Mouse (Mus musculus) thymus, adult 2 months (tissue): Measurements from ENCODE around the gene Gm44805.

Source experiments
- CTCF ChIP-seq: fragments of 200-500 bp; IDR thresholded peaks from 2 replicates; pipeline ENCODE4 v1.5.1; 2012; ENCODE audit warnings: mild to moderate bottlenecking, control low read depth, low read length, moderate library complexity, borderline replicate concordance; ENCODE audit not compliant: control insufficient read depth, poor library complexity, insufficient read depth; ENCODE audit errors: extremely low read depth
- POLR2A ChIP-seq: fragments of 200-500 bp; IDR thresholded peaks from 2 replicates; pipeline ENCODE4 v1.6.1; 2012; ENCODE audit warnings: mild to moderate bottlenecking, low read length, control low read depth, moderate library complexity; ENCODE audit not compliant: control insufficient read depth, poor library complexity, insufficient read depth; ENCODE audit errors: extremely low read depth

DNA sequence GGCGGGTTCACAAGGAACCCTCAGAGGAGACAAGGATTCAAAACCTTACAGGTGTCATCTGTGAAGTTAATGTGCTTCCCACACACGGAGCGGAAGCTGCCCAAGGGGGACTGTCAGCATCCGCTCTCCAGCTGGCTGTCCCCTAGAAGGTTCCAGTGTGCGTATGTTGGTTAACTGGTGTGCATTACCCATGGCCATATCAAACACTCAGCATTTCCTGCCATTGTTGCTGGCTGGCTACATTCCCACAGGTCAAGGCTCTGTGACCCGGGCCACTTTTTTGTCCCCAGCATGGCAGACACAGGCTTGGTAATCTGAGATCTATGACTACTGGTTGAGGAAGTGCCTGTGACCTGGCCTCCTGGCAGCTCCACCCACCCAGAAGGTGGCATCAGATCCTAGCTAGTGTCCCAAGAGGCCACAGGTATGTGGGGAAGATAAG is 41.6 kb upstream of the Gm44805 start:
- TF ChIP-seq CTCF (no peak), POLR2A (no peak)
